Mouse (Mus musculus) forebrain, embryonic 15.5 days (tissue): ENCODE data around the gene 2200002D01Rik. TPM values are rescaled to one million over a fixed set of nuclear protein-coding genes. Genes with fewer than 3 reads are reported as not detected.
"Not testable (repeated sequence)": the region's sequence is repeated elsewhere in the genome, so short reads cannot be mapped to it uniquely, and the experiment has no call there.

Source experiments
- ATAC-seq: fragments of 200-750 bp; cut with Nextera tagmentation; replicated peaks from 2 replicates; pipeline ENCODE4 v1.8.0; 2017; ENCODE audit warnings: mild to moderate bottlenecking, moderate TSS enrichment, moderate library complexity
- H3K27ac ChIP-seq: fragments of 300-500 bp; sonication (generic); replicated peaks from 2 replicates; pipeline ENCODE4 v1.5.1; 2015; ENCODE audit warnings: mild to moderate bottlenecking, inconsistent platforms
- H3K27me3 ChIP-seq: fragments of 300-500 bp; sonication (generic); 2 replicates; pipeline ENCODE4 v1.6.1; 2015; ENCODE audit warnings: inconsistent platforms
- H3K36me3 ChIP-seq: fragments of 300-500 bp; sonication (generic); 2 replicates; pipeline ENCODE4 v1.6.1; 2015; ENCODE audit warnings: mild to moderate bottlenecking, inconsistent platforms
- H3K4me1 ChIP-seq: fragments of 300-500 bp; sonication (generic); 2 replicates; pipeline ENCODE4 v1.6.1; 2015; ENCODE audit warnings: inconsistent platforms
- H3K4me2 ChIP-seq: fragments of 300-500 bp; sonication (generic); replicated peaks from 2 replicates; pipeline ENCODE4 v1.6.1; 2015; ENCODE audit warnings: mild to moderate bottlenecking, inconsistent platforms
- H3K4me3 ChIP-seq: fragments of 300-500 bp; sonication (generic); 2 replicates; pipeline ENCODE4 v1.5.1; 2015; ENCODE audit warnings: mild to moderate bottlenecking, inconsistent platforms
- H3K9ac ChIP-seq: fragments of 300-500 bp; sonication (generic); replicated peaks from 2 replicates; pipeline ENCODE4 v1.6.1; 2015; ENCODE audit warnings: mild to moderate bottlenecking, inconsistent platforms
- H3K9me3 ChIP-seq: fragments of 300-500 bp; sonication (generic); 2 replicates; pipeline ENCODE4 v1.6.1; 2016; ENCODE audit warnings: inconsistent platforms
- WGBS: fragments of 180-500 bp; shearing (Covaris S2); methylation state at CpG from one replicate; pipeline ENCODE4 v1.1.7; 2015; ENCODE audit warnings: mixed read lengths; 5-methylcytosine and 5-hydroxymethylcytosine counted together
- polyA plus RNA-seq: library from polyadenylated mRNA; unstranded; fragments of >200 nt; fragmentation: Nextera tagmentation; extraction: Ambion mirVana; gene quantifications from 2 replicates; pipeline ENCODE4 v1.2.1, GENCODE M21; 2015

2200002D01Rik gene
- polyA plus RNA-seq, 1 experiment from 2014 or later = 0.95 TPM

DNA sequence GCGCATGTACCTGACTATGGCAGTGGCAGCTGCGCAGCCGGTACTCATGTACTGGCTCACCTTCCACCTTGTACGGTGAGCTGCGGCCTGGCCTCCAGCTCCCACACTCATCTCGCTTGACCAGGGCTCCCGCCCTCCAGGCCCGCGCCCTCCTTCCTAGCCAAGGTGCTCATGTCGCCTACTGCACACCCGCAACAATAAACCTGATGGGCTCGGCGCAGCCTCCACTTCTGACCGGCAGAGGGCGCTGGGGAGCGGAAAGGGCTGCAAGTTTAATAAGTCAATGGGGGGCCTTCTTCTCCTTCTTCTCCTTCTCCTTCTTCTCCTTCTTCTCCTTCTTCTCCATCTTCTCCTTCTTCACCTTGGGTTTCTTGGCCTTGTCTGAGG, 959 bp downstream of the 2200002D01Rik start:
- Histone ChIP-seq H3K4me2 (peak overlapping the region; percentile 23; the same call in 1 of the 2 replicates), H3K36me3 (0 out of 2 replicates have a peak, but pooled peaks cover 4% of the 10 kb centered on the region), H3K9ac (no peak overlapping the region), H3K4me3 (0 out of 2 replicates have a peak overlapping the region, but pooled peaks have one; percentile 7), H3K27ac (no peak overlapping the region), H3K27me3 (peaks cover 11% of the 10 kb centered on the region), H3K9me3 (no peaks in the 10 kb centered on the region), H3K4me1 (no peaks in the 10 kb centered on the region)
- ATAC-seq = no peak
- WGBS = 28% methylated on average over 16 of the region's 16 CpGs

DNA sequence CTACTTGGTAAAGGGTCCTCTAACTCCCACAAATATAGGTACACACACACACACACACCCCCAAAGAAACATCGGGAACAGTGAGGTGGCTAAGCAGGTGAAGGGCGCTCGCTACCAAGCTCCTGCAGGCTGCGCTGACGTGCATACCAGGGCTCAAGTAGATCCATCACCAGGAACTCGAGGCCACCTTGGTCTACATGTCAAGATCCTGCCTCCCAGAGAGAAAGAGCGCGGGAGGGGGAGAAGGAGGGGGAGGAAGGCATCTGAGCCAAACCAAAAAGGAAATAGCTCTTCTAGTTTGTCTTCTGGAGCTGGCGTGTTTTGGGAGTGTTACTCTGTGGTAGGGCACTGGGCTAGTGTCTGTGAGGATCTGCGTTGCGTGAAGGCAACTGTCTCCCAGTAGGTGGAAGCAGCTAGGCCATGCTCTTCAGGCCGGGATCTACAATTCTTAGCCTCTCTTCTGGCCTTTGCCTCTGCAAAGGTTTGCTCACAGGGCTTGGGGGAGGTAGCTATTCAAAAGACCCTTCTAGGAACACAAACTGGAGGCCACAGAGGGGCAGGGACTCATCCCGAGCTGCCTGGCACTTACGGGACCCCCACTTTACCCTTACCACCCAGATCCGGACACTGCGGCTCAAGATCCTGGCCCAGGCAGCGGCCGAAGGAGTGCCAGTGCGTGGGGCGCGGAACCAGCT, 1.5 kb downstream of the 2200002D01Rik start:
- WGBS = 89% methylated on average over 21 of the region's 21 CpGs
- peaks cover 11% of the 10 kb centered on the region for H3K27me3 ChIP-seq
- 0 out of 2 replicates have a peak, but pooled peaks cover 4% of the 10 kb centered on the region for H3K36me3 ChIP-seq

DNA sequence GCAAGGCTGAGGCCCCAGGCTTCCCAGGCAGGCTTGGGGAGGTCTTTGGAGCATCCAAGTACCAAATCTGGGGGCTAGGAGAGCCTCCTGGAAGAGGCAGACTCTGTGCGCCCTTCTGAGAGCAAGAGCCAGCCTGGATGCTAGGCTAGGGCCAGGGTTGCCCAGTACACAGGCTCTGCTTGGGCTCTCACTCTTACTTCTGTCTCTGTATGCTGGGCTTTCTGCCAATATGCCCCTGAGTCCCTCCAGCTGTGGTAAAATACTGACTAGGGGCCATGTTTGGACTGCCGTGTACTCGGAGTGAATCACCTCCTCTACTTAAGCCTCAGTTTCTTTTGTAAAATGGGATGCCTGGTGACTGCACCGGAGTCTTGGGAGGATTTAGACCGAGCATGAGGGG, 2.3 kb downstream of the 2200002D01Rik start:
- Histone ChIP-seq H3K9me3 (no peaks in the 10 kb centered on the region), H3K9ac (no peak overlapping the region), H3K27ac (no peak overlapping the region), H3K4me3 (no peak overlapping the region), H3K27me3 (peaks cover 11% of the 10 kb centered on the region), H3K36me3 (0 out of 2 replicates have a peak, but pooled peaks cover 4% of the 10 kb centered on the region), H3K4me1 (no peaks in the 10 kb centered on the region), H3K4me2 (no peak overlapping the region)
- no peak for ATAC-seq
- 79% methylated on average over 5 of the region's 5 CpGs for WGBS

More for the DNA sequence above, 1.5 kb downstream of the 2200002D01Rik start:
- Histone ChIP-seq H3K4me3 (no peak overlapping the region), H3K4me1 (no peaks in the 10 kb centered on the region), H3K4me2 (no peak overlapping the region), H3K9me3 (no peaks in the 10 kb centered on the region), H3K9ac (no peak overlapping the region), H3K27ac (no peak overlapping the region)
- no peak for ATAC-seq

DNA sequence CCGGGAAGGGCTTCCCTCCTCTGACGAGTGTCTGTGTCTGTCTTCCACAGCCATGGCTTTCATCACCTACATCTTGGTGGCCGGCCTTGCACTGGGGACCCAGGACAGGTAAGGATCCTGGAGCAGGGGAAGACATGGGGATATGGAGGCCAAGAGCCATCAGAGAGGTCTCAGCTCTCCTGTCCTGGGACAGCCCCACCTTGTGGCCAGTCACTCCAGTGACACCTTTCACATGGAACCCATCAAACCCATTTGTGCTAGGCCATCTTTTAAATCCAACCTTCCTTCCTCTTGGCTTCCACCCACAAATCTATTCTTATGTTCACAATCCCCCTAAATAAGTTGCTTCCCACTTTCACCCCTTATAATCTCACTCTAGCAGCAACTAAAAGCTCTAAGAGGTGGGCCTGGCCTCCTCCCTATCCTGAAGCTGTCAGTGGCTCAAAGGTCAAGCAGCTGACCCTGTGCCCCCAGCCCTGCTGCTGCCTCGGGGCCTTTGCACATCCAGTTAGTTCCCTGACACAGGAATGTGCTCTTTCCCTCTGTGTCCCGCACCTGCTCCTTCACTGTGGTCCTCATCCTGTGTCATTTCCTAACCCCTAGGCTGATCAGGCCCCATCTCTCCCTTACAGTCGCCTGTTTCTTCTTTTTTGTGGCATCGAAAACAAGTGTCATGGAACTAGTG, 3.4 kb downstream of the 2200002D01Rik start:
- no peaks in the 10 kb centered on the region for H3K9me3 ChIP-seq
- peaks cover 11% of the 10 kb centered on the region for H3K27me3 ChIP-seq
- no peak overlapping the region for H3K4me2 ChIP-seq
- 0 out of 2 replicates have a peak, but pooled peaks cover 4% of the 10 kb centered on the region for H3K36me3 ChIP-seq
- H3K27ac ChIP-seq = no peak overlapping the region
- no peak overlapping the region for H3K4me3 ChIP-seq
- H3K9ac ChIP-seq = no peak overlapping the region
- no peak for ATAC-seq
- no peaks in the 10 kb centered on the region for H3K4me1 ChIP-seq
- 87% methylated on average over 7 of the region's 7 CpGs for WGBS

DNA sequence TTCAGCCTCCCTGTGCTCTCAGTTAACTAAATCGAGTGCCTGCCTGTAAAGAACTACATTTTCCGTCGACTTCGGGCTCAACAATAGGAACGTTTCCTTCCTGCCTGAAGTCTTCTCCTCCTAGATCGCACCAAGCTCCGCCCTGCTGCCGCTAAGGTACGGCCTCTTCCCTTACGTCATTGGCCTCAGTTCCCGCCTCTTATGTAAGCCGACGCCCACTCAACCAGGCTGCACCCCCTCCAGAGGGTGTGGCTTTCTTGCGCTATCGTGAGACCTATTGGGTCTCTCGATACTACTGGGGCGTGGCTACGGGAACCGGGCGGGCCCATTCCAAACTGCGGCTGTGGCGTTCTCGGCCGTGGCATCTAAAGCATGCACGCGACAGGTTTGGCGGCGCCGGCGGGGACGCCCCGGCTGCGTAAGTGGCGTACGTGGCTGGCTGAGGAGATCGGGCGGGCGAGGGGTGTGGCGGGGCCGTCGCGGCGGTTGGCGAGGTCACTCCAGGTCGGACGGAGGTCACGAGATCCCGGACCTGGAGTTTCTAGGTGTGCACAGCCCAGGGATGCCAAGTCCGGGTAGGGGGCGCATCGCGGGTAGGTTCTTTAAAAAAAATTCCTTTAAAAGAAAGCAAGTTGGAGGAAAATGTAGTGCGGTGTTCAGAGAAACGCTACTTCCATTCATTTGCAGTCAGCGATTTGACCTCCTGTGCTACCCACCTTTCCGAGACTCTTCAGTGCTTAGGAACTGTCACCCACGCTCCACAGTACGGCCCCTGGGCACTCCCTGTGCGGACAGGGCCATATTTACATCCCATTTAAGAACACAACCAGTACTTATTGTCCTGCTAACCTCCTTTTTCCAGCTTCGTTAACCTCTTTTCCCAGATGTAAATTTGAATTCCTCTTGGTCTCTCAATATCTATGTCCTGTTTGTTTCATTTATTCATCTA, 10.0 kb downstream of the 2200002D01Rik start, which contains the start of gene Yif1b:
TSS of gene Yif1b (plus strand) at position 311 of the 949 bp plus-strand sequence.
- peaks cover 11% of the 10 kb centered on the region for H3K4me1 ChIP-seq
- H3K4me3 ChIP-seq = peak within 1 kb of the TSS; percentile 76
- H3K4me2 ChIP-seq = peak within 1 kb of the TSS; percentile 79
- H3K27me3 ChIP-seq = peaks cover 2% of the 10 kb centered on the region
- 1% methylated on average over 60 of the region's 60 CpGs for WGBS
- peak; percentile 98 for ATAC-seq
- peak within 1 kb of the TSS; percentile 71 for H3K9ac ChIP-seq
- peak within 1 kb of the TSS; percentile 90 for H3K27ac ChIP-seq
- H3K9me3 ChIP-seq = no peaks in the 10 kb centered on the region
- H3K36me3 ChIP-seq = no peaks in the 10 kb centered on the region

DNA sequence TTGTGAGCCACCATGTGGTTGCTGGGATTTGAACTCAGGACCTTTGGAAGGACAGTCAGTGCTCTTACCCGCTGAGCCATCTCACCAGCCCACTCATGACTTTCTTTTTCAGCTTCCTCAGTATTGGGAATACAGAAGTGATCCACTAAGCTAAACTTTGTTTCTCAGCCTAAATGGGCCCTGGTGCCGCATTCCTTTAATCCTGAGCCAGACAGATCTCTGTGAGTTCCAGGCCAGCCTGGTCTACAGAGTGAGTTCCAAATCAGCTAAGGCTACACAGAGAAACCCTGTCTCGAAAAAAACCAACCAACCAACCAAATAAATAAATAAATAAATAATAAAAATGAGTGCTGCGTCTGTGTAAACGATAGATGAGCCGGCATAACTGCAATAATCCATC, 10.7 kb downstream of the 2200002D01Rik start:
- H3K36me3 ChIP-seq, H3K9me3 ChIP-seq, H3K27me3 ChIP-seq: not testable (repeated sequence)
- H3K27ac ChIP-seq = peak overlapping the region; percentile 90
- 31% methylated on average over 6 of the region's 6 CpGs for WGBS
- H3K4me2 ChIP-seq = peak overlapping the region; percentile 79
- peak overlapping the region; percentile 62 for H3K9ac ChIP-seq
- H3K4me1 ChIP-seq = peaks cover 12% of the 10 kb centered on the region
- ATAC-seq = peak; percentile 20
- peak overlapping the region; percentile 76 for H3K4me3 ChIP-seq

DNA sequence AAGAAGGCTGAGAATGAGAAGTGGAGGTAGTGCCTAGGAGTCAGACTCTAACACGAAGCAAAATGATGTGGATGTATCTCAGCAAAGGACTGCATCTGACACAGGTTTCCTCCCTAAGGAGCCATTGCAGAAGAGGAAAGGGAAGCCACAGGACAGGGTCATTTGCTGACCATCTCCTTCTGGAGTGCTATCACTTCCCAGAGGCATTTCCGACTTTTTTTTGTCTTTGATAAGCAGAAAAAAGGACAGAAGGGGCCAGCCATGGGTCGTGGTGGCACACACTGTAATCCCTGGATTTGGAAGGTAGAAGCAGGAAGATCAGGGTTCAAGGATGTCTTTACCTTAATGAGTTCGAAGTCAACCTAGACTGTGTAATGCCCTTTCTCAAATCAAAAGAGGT, 11.7 kb downstream of the 2200002D01Rik start:
- ATAC-seq = no peak
- H3K27me3 ChIP-seq = peaks cover 16% of the 10 kb centered on the region
- no peak overlapping the region for H3K4me2 ChIP-seq
- WGBS = 83% methylated on average over 4 of the region's 4 CpGs
- H3K27ac ChIP-seq = no peak overlapping the region
- H3K9ac ChIP-seq = no peak overlapping the region
- no peaks in the 10 kb centered on the region for H3K36me3 ChIP-seq
- H3K4me1 ChIP-seq = peaks cover 20% of the 10 kb centered on the region
- no peak overlapping the region for H3K4me3 ChIP-seq
- H3K9me3 ChIP-seq = no peaks in the 10 kb centered on the region

DNA sequence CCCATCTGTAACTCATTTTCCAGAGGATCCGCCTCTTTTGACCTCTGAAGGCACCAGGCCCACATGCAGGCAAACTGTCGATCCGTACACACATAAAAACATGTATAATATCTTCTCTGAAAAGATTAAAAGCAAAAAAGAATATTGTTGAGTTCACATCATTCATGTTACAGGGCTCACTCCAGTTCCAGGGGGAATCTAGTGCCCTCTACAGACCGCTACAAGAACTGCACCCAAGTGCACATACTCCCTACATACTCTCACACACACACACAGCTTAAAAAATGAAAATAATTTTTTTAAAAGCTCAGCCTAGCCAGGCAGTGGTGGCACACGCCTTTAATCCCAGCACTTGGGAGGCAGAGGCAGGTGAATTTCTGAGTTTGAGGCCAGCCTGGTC, 13.6 kb downstream of the 2200002D01Rik start:
- Histone ChIP-seq H3K4me2 (no peak overlapping the region), H3K36me3 (no peaks in the 10 kb centered on the region), H3K9me3 (no peaks in the 10 kb centered on the region), H3K4me1 (peaks cover 20% of the 10 kb centered on the region), H3K27me3 (peaks cover 29% of the 10 kb centered on the region), H3K9ac (no peak overlapping the region), H3K27ac (no peak overlapping the region), H3K4me3 (no peak overlapping the region)
- ATAC-seq = no peak
- WGBS = 85% methylated on average over 5 of the region's 5 CpGs

DNA sequence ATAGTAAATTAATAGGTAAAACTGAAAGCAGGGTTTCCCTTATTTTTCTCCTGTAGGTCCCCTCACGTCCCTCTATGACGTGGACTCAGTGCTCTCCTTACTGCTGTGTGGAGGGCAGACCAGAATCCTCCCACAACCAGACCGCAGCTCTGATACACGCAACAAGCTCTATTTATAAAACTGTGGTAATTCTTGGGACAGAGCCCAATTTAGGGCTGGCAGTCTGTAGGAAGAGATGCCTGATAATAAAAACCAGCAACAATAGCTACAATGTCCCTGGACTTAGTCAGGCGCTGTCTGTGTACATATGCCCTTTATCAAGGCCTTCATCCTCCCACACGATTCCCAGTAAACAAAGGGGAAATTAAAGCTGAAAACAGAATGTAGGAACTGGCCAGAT, 14.5 kb downstream of the 2200002D01Rik start:
- Histone ChIP-seq H3K9me3 (no peaks in the 10 kb centered on the region), H3K27ac (no peak overlapping the region), H3K4me1 (peaks cover 14% of the 10 kb centered on the region), H3K4me2 (no peak overlapping the region), H3K4me3 (no peak overlapping the region), H3K9ac (no peak overlapping the region), H3K27me3 (peaks cover 29% of the 10 kb centered on the region), H3K36me3 (no peaks in the 10 kb centered on the region)
- 59% methylated on average over 6 of the region's 6 CpGs for WGBS
- ATAC-seq = no peak

DNA sequence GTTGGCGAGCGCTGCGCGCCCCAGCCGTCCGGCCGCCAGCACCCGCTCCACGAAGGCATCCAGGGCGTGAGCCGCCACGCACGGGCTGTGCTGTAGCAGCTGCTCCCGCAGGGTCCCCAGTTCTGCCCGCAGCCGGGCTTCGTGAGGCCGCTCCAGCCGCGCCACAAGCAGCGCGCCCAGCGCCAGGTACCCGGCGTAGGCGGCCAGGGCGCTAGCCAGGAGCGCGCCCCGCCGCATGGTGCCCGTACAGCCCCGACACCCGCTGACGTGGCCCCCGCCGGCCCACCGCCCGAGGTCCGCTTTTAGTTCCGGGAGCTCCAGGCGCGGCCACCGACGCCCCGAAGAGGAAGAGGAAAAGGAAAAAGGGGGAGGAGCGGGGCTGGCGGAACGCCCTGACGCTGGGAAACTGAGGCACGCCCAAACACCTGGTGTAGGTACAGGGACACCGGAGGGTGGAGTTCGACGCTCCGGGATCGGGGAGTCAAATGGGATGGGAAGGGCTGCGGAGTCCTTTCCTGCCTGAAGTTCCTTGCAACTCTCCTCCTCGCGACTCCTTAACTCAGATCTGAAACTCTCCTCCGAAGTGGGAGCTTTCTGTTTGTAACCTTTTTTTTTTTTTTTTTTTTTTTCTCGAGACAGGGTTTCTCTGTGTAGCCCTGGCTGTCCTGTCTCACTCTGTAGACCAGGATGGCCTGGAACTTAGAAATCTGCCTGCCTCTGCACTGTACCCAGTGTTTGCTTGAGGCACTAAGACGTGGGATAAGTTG, 15.8 kb downstream of the 2200002D01Rik start, which contains the start of gene Kcnk6:
TSS of gene Kcnk6 (minus strand) at position 269 of the 767 bp plus-strand sequence.
- peak within 1 kb of the TSS; percentile 45 for H3K4me3 ChIP-seq
- peak within 1 kb of the TSS; percentile 85 for H3K4me2 ChIP-seq
- ATAC-seq = 0 out of 2 replicates have a peak, but pooled peaks have one; percentile 46
- peak within 1 kb of the TSS; percentile 45 for H3K9ac ChIP-seq
- H3K9me3 ChIP-seq = no peaks in the 10 kb centered on the region
- H3K27ac ChIP-seq = no peak within 1 kb of the TSS
- 2% methylated on average over 57 of the region's 62 CpGs for WGBS
- no peaks in the 10 kb centered on the region for H3K36me3 ChIP-seq
- peaks cover 9% of the 10 kb centered on the region for H3K4me1 ChIP-seq
- peaks cover 29% of the 10 kb centered on the region for H3K27me3 ChIP-seq

DNA sequence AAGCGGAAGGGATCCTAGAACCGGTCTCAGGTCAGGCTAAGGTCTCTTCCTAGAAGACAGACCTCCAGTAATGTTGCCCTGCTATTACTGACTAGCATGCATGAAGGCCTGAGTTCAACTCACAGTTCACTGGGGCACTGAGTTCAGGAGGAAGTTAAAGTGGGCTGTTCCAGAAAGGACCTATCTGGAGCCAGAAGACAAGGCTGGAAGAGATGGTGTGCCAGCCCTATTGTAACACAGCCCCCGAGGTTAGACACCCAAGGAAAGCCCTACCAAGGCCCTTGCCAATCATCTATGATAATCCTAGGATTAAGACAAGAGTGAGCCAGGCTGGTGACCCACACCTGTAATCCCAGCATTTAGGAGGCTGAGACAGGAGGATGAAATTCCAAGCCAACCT, 16.7 kb downstream of the 2200002D01Rik start:
- Histone ChIP-seq H3K27me3 (peaks cover 29% of the 10 kb centered on the region), H3K9me3 (no peaks in the 10 kb centered on the region), H3K27ac (no peak overlapping the region), H3K4me1 (peaks cover 9% of the 10 kb centered on the region), H3K4me3 (peak overlapping the region; percentile 45), H3K4me2 (peak overlapping the region; percentile 85; the same call in 1 of the 2 replicates), H3K9ac (no peak overlapping the region), H3K36me3 (no peaks in the 10 kb centered on the region)
- 48% methylated on average over 3 of the region's 3 CpGs for whole genome bisulfite sequencing
- no peak for ATAC-seq
